Mouse (Mus musculus): Measurements from ENCODE around the gene Gm10142. TPM values are rescaled to one million over a fixed set of nuclear protein-coding genes. Genes with fewer than 3 reads are reported as not detected.
"Not testable (repeated sequence)": the region's sequence is repeated elsewhere in the genome, so short reads cannot be mapped to it uniquely, and the experiment has no call there.

The Gm10142 gene
- total RNA-seq (2021) = not detected

GRCm38 (mm10) chr10:77715507-77715906, at the start of gene Gm10142:
Gene Gm10142 (plus strand): TSS chr10:77715807.
- intact Hi-C loops (cut with DNase I) = no loop called here
- DNase-seq (ENCODE audit: low spot score) = no peak

- intact Hi-C loops (cut with DNase I) = no loop called here
- DNase-seq (ENCODE audit: low spot score) = no peak
Observed at GRCm38 (mm10) chr10:77666342-77666741, 49.3 kb upstream of the Gm10142 start.

DNA sequence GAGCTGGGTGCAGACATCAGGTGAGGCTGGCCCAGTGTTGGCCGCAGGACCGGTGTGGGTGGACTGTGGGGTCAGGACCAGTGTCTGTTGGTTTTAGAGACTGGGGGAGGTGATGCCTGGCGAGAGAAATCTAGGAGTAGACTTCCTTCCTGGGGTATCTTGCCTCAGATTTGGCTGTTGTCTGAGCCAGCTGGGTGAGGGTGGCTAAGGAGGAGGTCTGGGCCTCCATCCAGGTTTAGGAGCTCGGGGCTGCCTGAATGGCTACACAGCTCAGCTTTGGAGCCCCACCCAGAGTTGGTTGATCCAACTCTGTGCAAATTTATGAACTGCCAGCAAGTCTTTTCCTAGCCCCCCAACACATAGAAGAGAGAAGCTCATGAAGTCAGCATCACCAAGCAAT, 48.2 kb upstream of the Gm10142 start:
- intact Hi-C loops (cut with DNase I) = no loop called here
- DNase-seq (ENCODE audit: low spot score) = no peak

- no peak for DNase-seq (ENCODE audit: low spot score)
Observed at GRCm38 (mm10) chr10:77670710-77671109, 44.9 kb upstream of the Gm10142 start.

DNA sequence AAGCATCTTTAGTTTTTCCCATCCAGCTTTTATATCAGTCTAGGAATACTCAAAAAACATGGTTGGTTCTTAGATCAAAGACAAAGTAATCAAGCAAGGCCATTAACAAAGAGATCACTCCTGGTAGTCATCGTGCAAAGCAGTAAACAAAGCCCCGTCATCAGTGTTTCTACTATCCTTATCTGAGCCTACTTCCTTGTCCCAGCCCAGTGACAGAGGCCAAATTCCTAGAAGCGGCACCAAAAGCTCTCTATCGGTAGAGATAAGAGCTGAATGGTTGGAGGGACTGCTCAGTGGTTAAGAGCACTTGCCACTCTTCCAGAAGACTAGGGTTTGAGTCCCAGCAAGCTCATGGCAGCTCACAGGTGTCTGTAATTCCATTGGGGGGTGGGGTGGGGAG, 44.1 kb upstream of the Gm10142 start:
- intact Hi-C loops (cut with DNase I) = no loop called here
- no peak for DNase-seq (ENCODE audit: low spot score)

More at GRCm38 (mm10) chr10:77670710-77671109, 44.9 kb upstream of the Gm10142 start:
- intact Hi-C loops (cut with DNase I) = no loop called here

GRCm38 (mm10) chr10:77673765-77674164, 41.8 kb upstream of the Gm10142 start:
- DNase-seq (ENCODE audit: low spot score) = no peak
- intact Hi-C loops (cut with DNase I) = no loop called here

DNA sequence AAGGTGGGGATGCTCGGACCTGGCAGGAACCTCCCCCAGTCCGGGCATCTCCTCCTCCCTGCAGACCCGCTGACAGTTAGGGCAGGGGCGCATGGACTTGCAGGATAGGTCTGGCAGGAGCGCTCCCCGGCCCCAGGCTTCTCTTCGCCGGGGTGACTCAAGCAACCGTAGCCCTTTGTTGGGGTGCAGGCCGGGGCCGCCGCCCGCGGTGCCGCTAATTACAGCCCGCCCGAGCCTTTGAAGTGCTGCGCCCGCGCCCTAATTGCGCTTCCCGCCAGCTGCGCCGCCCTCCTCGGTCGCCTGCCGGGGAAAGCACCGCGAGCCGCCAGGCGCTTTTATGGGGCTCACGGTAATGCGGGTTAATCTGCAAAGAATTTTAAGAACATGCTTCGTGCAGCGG, 38.0 kb upstream of the Gm10142 start:
- no peak for DNase-seq (ENCODE audit: low spot score)
- intact Hi-C loops (cut with DNase I) = no loop called here

DNA sequence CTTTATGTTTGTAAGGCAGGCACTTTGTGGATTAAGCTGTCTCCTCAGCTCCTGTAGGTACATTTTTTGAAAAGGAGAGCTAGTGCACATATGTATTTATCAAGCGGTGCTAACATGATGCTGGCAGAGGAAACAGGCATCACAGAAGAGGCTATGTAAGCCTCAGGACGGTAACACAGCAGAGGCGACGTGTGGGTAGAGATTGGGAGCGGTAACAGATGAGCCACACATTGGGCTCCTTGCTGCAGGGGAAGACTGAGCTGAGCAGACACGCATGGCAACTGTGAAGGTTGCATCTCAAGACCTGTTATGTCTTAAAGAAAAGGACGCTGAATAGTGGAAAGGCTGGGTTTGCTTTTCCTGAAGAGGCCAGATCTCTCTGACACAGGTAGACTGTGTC, 32.6 kb upstream of the Gm10142 start:
- intact Hi-C loops (cut with DNase I) = no loop called here

DNA sequence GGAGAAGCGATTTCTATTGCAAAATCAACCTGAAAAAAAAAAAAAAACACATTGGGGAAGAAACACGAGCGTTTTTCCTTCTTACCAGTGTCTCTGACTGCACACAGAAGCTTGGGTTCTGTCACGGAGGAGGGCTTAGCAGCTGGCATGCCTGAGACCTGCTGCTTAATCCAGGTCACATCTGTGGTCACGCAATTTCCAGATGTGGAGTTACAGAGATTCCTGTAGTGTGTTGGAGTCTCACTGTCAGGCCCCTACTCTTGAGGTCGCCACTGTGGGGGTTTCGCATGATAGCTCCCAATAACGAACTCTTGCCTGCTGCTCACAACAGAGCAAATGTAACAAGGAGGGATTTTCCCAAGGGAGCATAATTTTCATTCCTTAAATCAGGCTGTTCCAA, 31.4 kb upstream of the Gm10142 start:
- intact Hi-C loops (cut with DNase I) = no loop called here
- no peak for DNase-seq (ENCODE audit: low spot score)

More for the DNA sequence above, 32.6 kb upstream of the Gm10142 start:
- DNase-seq (ENCODE audit: low spot score) = no peak

GRCm38 (mm10) chr10:77685895-77686664, 29.5 kb upstream of the Gm10142 start, which contains the start of gene Tspear:
Gene Tspear (plus strand): TSS chr10:77686569.
- DNase-seq (ENCODE audit: low spot score) = no peak
- intact Hi-C loops (cut with DNase I) = no loop called here

DNA sequence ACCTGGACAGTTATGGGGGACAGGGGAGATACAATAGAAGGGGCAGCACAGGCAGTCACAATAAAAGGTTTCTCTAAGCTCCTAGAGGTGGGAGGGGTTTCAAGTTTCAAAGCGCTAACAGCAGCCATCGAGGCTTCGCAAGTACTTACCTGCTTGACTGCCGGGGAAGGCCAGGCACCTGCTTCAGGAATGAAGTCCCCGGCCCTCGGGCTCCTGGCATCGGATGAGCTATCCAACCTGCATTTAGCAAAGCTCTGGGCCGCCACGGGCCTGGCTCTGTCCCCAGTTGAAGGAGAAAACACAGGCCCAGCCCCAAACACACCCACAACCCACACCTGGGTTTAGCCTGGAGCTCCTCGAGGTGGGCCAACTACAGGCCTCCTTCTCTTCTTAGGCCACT, 28.6 kb upstream of the Gm10142 start:
- intact Hi-C loops (cut with DNase I) = no loop called here
- no peak for DNase-seq (ENCODE audit: low spot score)

GRCm38 (mm10) chr10:77690356-77690807, 25.2 kb upstream of the Gm10142 start, which contains the start of gene Gm19402:
Gene Gm19402 (minus strand): TSS chr10:77690757.
- intact Hi-C loops (cut with DNase I); DNase-seq (ENCODE audit: low spot score): not testable (repeated sequence)

DNA sequence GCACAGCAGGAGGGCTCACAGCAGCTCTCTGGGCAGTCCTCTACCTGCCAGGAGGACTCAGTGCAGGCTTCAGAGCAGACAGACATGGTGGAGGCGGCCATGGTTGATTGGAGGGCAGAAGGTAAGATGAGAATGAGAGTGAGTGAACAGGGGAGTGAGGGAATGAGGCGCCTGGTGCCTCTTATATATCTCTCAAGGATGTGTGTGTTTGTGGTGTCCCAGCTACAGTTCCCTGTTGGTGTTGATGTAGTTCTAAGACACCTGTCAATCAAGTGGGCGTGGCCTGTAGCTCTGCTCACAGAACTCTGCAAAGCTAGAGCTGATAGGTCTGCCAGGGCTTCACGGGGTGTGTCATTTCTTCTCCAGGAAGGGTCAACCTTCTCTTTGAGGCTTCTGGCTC, 18.5 kb upstream of the Gm10142 start, which contains the start of gene Gm9508:
Gene Gm9508 (minus strand): TSS at position 101 of the 400 bp plus-strand sequence.
- no peak for DNase-seq (ENCODE audit: low spot score)
- intact Hi-C loops (cut with DNase I) = no loop called here

- intact Hi-C loops (cut with DNase I) = loop anchor here (5.0 kb wide), 1 partner anchor 171 kb away; no protein-coding TSS in a partner anchor
- DNase-seq (ENCODE audit: low spot score) = no peak
Observed at GRCm38 (mm10) chr10:77706326-77706725, 9.3 kb upstream of the Gm10142 start, which contains the start of gene Gm10272. Gene Gm10272 (plus strand): TSS chr10:77706626.

- intact Hi-C loops (cut with DNase I) = loop anchor here (5.0 kb wide), 1 partner anchor 167 kb away; no protein-coding TSS in a partner anchor
- DNase-seq (ENCODE audit: low spot score) = no peak
Observed at GRCm38 (mm10) chr10:77709831-77710230, 5.8 kb upstream of the Gm10142 start.

DNA sequence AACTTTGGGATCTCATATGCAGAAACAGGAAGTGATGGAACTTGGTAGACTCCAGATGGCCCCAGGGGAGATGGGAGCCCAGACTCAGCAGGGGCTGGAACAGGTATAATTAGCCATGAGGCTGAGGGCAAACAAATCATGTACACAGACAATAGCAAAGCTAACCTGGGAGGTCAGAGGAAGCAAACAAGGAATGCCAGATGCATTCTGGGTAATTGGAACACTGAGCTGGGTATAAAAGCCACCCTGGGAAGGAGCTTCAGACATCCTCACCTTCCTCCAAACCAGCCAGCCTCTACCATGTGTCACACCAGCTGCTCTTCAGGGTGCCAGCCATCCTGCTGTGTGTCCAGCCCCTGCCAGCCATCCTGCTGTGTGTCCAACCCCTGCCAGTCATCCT, 4.5 kb upstream of the Gm10142 start, which contains the start of gene Gm10024:
Gene Gm10024 (plus strand): TSS at position 301 of the 400 bp plus-strand sequence.
- intact Hi-C loops (cut with DNase I); DNase-seq (ENCODE audit: low spot score): not testable (repeated sequence)

DNA sequence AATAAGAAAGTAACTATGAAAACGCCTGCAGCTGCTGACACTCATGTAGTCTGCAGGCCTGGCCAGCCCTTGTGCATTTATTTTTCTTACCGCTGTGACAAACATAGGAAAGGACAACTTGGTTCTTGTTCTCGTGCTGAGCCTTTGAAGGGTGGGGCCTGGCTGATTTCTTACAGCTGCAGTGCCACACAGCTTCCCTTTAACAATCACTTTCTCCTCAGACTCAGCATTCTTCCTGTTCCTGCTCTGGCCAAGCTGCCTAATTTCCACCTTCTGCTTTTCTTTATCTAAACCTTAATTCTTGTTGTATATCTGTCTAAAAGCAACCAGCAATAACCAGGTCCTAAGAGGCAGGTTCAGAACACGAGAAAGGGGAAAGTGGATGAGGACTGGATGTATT, 1.9 kb upstream of the Gm10142 start:
- intact Hi-C loops (cut with DNase I) = no loop called here
- no peak for DNase-seq (ENCODE audit: low spot score)

- DNase-seq (ENCODE audit: low spot score); intact Hi-C loops (cut with DNase I): not testable (repeated sequence)
Observed at GRCm38 (mm10) chr10:77720299-77720698, 4.7 kb downstream of the Gm10142 start, which contains the start of gene Krtap12-1. Gene Krtap12-1 (plus strand): TSS chr10:77720599.

DNA sequence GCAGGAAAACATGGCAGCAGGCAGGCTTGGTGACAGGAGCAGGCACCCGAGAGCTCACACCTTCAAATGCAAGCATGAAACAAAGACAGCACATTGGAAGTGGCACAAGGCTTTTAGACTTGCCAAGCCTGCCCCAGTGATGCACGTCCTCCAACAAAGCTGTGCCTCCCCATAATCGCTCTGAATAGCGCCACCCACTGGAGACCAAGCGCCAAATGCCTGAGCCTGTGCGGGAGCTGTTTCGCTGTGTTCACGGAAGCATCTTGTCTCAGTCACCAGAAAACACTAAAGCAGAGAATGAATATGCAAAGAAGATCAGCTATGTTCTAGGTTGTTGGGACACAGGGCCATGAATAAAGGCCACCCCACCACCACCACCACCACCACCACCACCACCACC, 9.2 kb downstream of the Gm10142 start:
- intact Hi-C loops (cut with DNase I) = loop anchor here (5.0 kb wide), 2 partner anchors 92 to 98 kb away; no protein-coding TSS in a partner anchor
- no peak for DNase-seq (ENCODE audit: low spot score)

DNA sequence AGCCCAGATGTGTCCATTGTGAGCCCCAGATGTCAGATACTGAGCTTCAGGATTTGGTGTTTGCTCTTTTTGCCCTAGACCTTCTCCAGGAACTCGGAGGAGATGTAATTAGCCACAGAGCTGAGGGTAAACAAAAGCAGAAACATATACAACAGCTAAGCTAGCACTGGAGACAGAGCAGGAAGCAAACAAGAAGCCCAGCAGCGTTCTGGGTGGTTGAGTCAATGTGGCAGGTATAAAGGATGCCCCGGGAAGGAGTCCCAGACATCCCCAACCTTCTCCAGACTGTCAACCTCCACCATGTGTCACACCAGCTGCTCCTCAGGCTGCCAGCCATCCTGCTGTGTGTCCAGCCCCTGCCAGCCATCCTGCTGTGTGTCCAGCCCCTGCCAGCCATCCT, 10.6 kb downstream of the Gm10142 start, which contains the start of gene Gm10100:
Gene Gm10100 (plus strand): TSS at position 301 of the 400 bp plus-strand sequence.
- no peak for DNase-seq (ENCODE audit: low spot score)
- intact Hi-C loops (cut with DNase I) = loop anchor here (2.0 to 5.0 kb wide), 3 partner anchors 91 to 155 kb away; no protein-coding TSS in a partner anchor

DNA sequence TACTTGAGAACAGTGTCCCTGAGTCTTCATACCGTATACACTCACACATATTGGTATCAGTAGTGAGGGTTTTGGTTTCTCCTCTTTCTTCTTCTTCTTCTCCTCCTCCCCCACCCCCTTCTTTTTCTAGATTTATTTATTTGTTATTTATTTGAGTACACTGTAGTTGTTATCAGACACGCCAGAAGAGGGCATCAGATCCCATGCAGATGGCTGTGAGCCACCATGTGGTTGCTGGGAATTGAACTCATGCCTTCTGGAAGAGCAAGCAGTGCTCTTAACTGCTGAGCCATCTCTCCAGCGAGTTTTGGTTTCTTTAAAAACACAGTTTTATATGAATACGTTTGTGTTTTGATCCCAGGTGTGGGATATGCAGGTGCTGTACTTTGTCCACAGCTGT, 12.7 kb downstream of the Gm10142 start:
- DNase-seq (ENCODE audit: low spot score) = no peak
- intact Hi-C loops (cut with DNase I) = loop anchor here (5.0 kb wide), 2 partner anchors 89 to 101 kb away; no protein-coding TSS in a partner anchor

Measured in heart, postnatal 25 days (tissue).